Comparison of ENCODE assay signal across 25 mouse cellular contexts in genomic region chr2:84711898-84712297, GRCm38 (mm10). TPM values are rescaled to one million over a fixed set of nuclear protein-coding genes. Genes with fewer than 3 reads are reported as not detected.
"Had no signal": no experiment of that assay in that cellular context is flagged by ENCODE, and none has a peak within 500 bp of the region (broad histone marks: within the 10 kb centered on the region; RNA-seq: fewer than 3 reads in every experiment).

No protein-coding gene starts in this region.

- H3K4me2 ChIP-seq: heart, embryonic 12.5 days; hindbrain, embryonic 12.5 days; hindbrain, embryonic 14.5 days; intestine, embryonic 15.5 days; limb, embryonic 13.5 days; limb, embryonic 15.5 days had no signal

- H3K27me3 ChIP-seq: heart, embryonic 12.5 days; hindbrain, embryonic 12.5 days; intestine, embryonic 15.5 days; limb, embryonic 13.5 days; limb, embryonic 15.5 days; liver, embryonic 15.5 days had no signal

- ATAC-seq: hindbrain, embryonic 16.5 days; inflammation-experienced regulatory T-cells, adult 6 months; intestine, embryonic 15.5 days; intestine, postnatal 0 days had no signal

- H3K4me3 ChIP-seq: heart, embryonic 10.5 days; heart, embryonic 12.5 days; hindbrain, embryonic 10.5 days; hindbrain, embryonic 12.5 days; intestine, embryonic 15.5 days; limb, embryonic 13.5 days; limb, embryonic 15.5 days; liver, embryonic 15.5 days had no signal

- H3K9me3 ChIP-seq: heart, embryonic 10.5 days; heart, embryonic 12.5 days; hindbrain, embryonic 10.5 days; hindbrain, embryonic 12.5 days; intestine, embryonic 15.5 days; limb, embryonic 13.5 days; limb, embryonic 15.5 days; liver, embryonic 15.5 days had no signal

- DNase-seq: gastrocnemius, postnatal 25 days; heart, adult 18-20 months; heart, postnatal 10 days; heart, postnatal 4 days; kidney, adult 18-20 months; kidney, adult 8-10 months; kidney, postnatal 10 days; kidney, postnatal 25 days; kidney, postnatal 4 days; layer of hippocampus, adult 9-11 months; layer of hippocampus, postnatal 36 days; left cerebral cortex, postnatal 4 days had no signal

- H3K4me1 ChIP-seq: intestine, embryonic 15.5 days had no signal

- H3K9ac ChIP-seq: heart, embryonic 12.5 days; hindbrain, embryonic 12.5 days; hindbrain, embryonic 14.5 days; intestine, embryonic 15.5 days; limb, embryonic 13.5 days; limb, embryonic 15.5 days; liver, embryonic 15.5 days had no signal

- H3K27ac ChIP-seq: heart, embryonic 10.5 days; hindbrain, embryonic 10.5 days; hindbrain, embryonic 12.5 days; hindbrain, embryonic 14.5 days; intestine, embryonic 15.5 days; limb, embryonic 13.5 days; limb, embryonic 15.5 days; liver, embryonic 15.5 days had no signal

RNA-seq across cellular contexts. Expression of gene Ypel4, which starts 22.0 kb away (rescaled TPM):
- total RNA-seq: granulocyte monocyte progenitor cell, adult 5-6 weeks had no signal

RNA-seq across cellular contexts. Expression of gene Gm19426, which starts 31.6 kb away (rescaled TPM):
- total RNA-seq: granulocyte monocyte progenitor cell, adult 5-6 weeks had no signal
- polyA plus RNA-seq: inflammation-experienced regulatory T-cells, adult 6 months had no signal
